Mouse (Mus musculus) MEL (cell line): Measurements from ENCODE around the gene Ktn1. TPM values are rescaled to one million over a fixed set of nuclear protein-coding genes. Genes with fewer than 3 reads are reported as not detected.

ENCODE experiments used
- DNase-seq: peaks from one replicate; pipeline ENCODE4 v3.0.0; 2011; ENCODE audit warnings: low read depth, low spot score
- H3K27ac ChIP-seq: 2 replicates; pipeline ENCODE4 v1.5.1; 2012; ENCODE audit warnings: low read depth, mild to moderate bottlenecking, control low read depth, low read length, moderate library complexity; ENCODE audit not compliant: control insufficient read depth
- H3K27me3 ChIP-seq, 2 experiments: fragments of 150-350 bp in 1 of 2; sonication (generic) in 1 of 2; 2 replicates each; pipeline ENCODE4 v1.6.1; 2012; ENCODE audit warnings: low read length in 2 of 2, mild to moderate bottlenecking in 2 of 2, improper control_type of control experiment in 1 of 2, moderate library complexity in 1 of 2; ENCODE audit not compliant: insufficient read depth in 2 of 2, control insufficient read depth in 1 of 2
- H3K36me3 ChIP-seq, 2 experiments: 2 replicates each; pipeline ENCODE4 v1.6.1; 2012 to 2014; ENCODE audit warnings: low read length in 2 of 2, improper control_type of control experiment in 1 of 2, inconsistent platforms in 1 of 2, mild to moderate bottlenecking in 1 of 2; ENCODE audit not compliant: insufficient read depth in 2 of 2, control insufficient read depth in 1 of 2
- H3K4me1 ChIP-seq, 2 experiments: fragments of 150-350 bp in 1 of 2; sonication (generic) in 1 of 2; 2 replicates each; pipeline ENCODE4 v1.6.1; 2012; ENCODE audit warnings: low read length in 2 of 2, improper control_type of control experiment in 1 of 2, mild to moderate bottlenecking in 1 of 2; ENCODE audit not compliant: insufficient read depth in 2 of 2, control insufficient read depth in 1 of 2
- H3K4me3 ChIP-seq, 2 experiments: fragments of 150-350 bp in 1 of 2; sonication (generic) in 1 of 2; 2 replicates each; pipeline ENCODE4 v1.5.1; 2012; ENCODE audit warnings: low read depth in 2 of 2, low read length in 2 of 2, mild to moderate bottlenecking in 2 of 2, moderate library complexity in 2 of 2, control low read depth in 1 of 2, improper control_type of control experiment in 1 of 2; ENCODE audit not compliant: control insufficient read depth in 1 of 2, insufficient read depth in 1 of 2
- H3K79me2 ChIP-seq: 2 replicates; pipeline ENCODE4 v1.6.1; 2012; ENCODE audit warnings: mild to moderate bottlenecking, low read length, moderate library complexity; ENCODE audit not compliant: control insufficient read depth, poor library complexity, insufficient read depth
- H3K9ac ChIP-seq: 2 replicates; pipeline ENCODE4 v1.6.1; 2012; ENCODE audit warnings: low read depth, mild to moderate bottlenecking, control low read depth, low read length, moderate library complexity; ENCODE audit not compliant: control insufficient read depth, poor library complexity, severe bottlenecking
- H3K9me3 ChIP-seq: fragments of 150-350 bp; sonication (generic); replicated peaks from 2 replicates; pipeline ENCODE4 v1.6.1; 2012; ENCODE audit warnings: mild to moderate bottlenecking, low read length, improper control_type of control experiment, moderate library complexity; ENCODE audit not compliant: insufficient read depth
- BHLHE40 ChIP-seq: IDR thresholded peaks from 2 replicates; pipeline ENCODE4 v1.6.1; 2012; ENCODE audit warnings: low read depth, mild to moderate bottlenecking, inconsistent platforms, low read length, improper control_type of control experiment, borderline replicate concordance
- ELF1 ChIP-seq: IDR thresholded peaks from 2 replicates; pipeline ENCODE4 v1.6.1; 2014; ENCODE audit warnings: low read depth, mild to moderate bottlenecking, inconsistent platforms, low read length, improper control_type of control experiment, moderate library complexity
- ETS1 ChIP-seq: IDR thresholded peaks from 2 replicates; pipeline ENCODE4 v1.6.1; 2012; ENCODE audit warnings: low read depth, mild to moderate bottlenecking, inconsistent platforms, low read length, improper control_type of control experiment, moderate library complexity
- GABPA ChIP-seq: IDR thresholded peaks from 2 replicates; pipeline ENCODE4 v1.6.1; 2012; ENCODE audit warnings: low read depth, mild to moderate bottlenecking, inconsistent platforms, low read length, improper control_type of control experiment, moderate library complexity
- HCFC1 ChIP-seq: IDR thresholded peaks from 2 replicates; pipeline ENCODE4 v1.6.1; 2012; ENCODE audit warnings: low read depth, mild to moderate bottlenecking, inconsistent platforms, low read length, improper control_type of control experiment, moderate library complexity
- JUND ChIP-seq: IDR thresholded peaks from 2 replicates; pipeline ENCODE4 v1.6.1; 2011; ENCODE audit warnings: low read depth, mild to moderate bottlenecking, improper control_type of control experiment, low read length
- KAT2A ChIP-seq: conservative IDR thresholded peaks from 2 replicates; pipeline ENCODE4 v1.6.1; 2012; ENCODE audit warnings: low read depth, low read length, improper control_type of control experiment, inconsistent platforms
- MAFK ChIP-seq: IDR thresholded peaks from 2 replicates; pipeline ENCODE4 v1.6.1; 2011; ENCODE audit warnings: low read depth, mild to moderate bottlenecking, low read length, improper control_type of control experiment, borderline replicate concordance
- MAZ ChIP-seq: IDR thresholded peaks from 2 replicates; pipeline ENCODE4 v1.6.1; 2012; ENCODE audit warnings: low read depth, mild to moderate bottlenecking, inconsistent platforms, low read length, improper control_type of control experiment
- MEF2A ChIP-seq: IDR thresholded peaks from 2 replicates; pipeline ENCODE4 v1.6.1; 2014; ENCODE audit warnings: low read depth, mild to moderate bottlenecking, inconsistent platforms, low read length, improper control_type of control experiment; ENCODE audit not compliant: poor library complexity, insufficient replicate concordance, severe bottlenecking; ENCODE audit errors: extremely low read depth
- POLR2AphosphoS5 ChIP-seq: IDR thresholded peaks from 2 replicates; pipeline ENCODE4 v1.6.1; 2012; ENCODE audit warnings: low read depth, borderline replicate concordance, mild to moderate bottlenecking, inconsistent platforms, low read length, moderate library complexity, mixed read lengths
- SIN3A ChIP-seq: IDR thresholded peaks from 2 replicates; pipeline ENCODE4 v1.6.1; 2012; ENCODE audit warnings: low read length, improper control_type of control experiment, inconsistent platforms
- SMC3 ChIP-seq: IDR thresholded peaks from 2 replicates; pipeline ENCODE4 v1.6.1; 2011; ENCODE audit warnings: low read depth, low read length, improper control_type of control experiment
- TBP ChIP-seq: IDR thresholded peaks from 2 replicates; pipeline ENCODE4 v1.8.0; 2011; ENCODE audit warnings: low read depth, low read length, improper control_type of control experiment
- ZC3H11A ChIP-seq: IDR thresholded peaks from 2 replicates; pipeline ENCODE4 v1.6.1; 2012; ENCODE audit warnings: low read depth, mild to moderate bottlenecking, inconsistent platforms, low read length, improper control_type of control experiment
- ZNF384 ChIP-seq: IDR thresholded peaks from 2 replicates; pipeline ENCODE4 v1.6.1; 2012; ENCODE audit warnings: low read depth, mild to moderate bottlenecking, inconsistent platforms, low read length, improper control_type of control experiment
- polyA plus RNA-seq, 2 experiments: library from polyadenylated mRNA; stranded (reverse) in 1 of 2; unstranded in 1 of 2; fragments of >175 nt in 1 of 2; fragments of >200 nt in 1 of 2; gene quantifications; 2 replicates each; pipeline versions ENCODE4 v1.2.1 to v1.2.4; 2012; ENCODE audit warnings: low replicate concordance in 2 of 2, low read depth in 1 of 2; ENCODE audit not compliant: insufficient read length in 2 of 2, insufficient read depth in 1 of 2, missing spikeins in 1 of 2
- total RNA-seq: library from RNA; depleted of rRNA; stranded (reverse); fragments of 300-350 nt; gene quantifications from 2 replicates; pipeline ENCODE4 v1.2.3, GENCODE M21; 2012; rRNA removed

Ktn1 gene
- total and polyA plus RNA-seq, 3 experiments: 27.0 to 168 (median 40.3) TPM

DNA sequence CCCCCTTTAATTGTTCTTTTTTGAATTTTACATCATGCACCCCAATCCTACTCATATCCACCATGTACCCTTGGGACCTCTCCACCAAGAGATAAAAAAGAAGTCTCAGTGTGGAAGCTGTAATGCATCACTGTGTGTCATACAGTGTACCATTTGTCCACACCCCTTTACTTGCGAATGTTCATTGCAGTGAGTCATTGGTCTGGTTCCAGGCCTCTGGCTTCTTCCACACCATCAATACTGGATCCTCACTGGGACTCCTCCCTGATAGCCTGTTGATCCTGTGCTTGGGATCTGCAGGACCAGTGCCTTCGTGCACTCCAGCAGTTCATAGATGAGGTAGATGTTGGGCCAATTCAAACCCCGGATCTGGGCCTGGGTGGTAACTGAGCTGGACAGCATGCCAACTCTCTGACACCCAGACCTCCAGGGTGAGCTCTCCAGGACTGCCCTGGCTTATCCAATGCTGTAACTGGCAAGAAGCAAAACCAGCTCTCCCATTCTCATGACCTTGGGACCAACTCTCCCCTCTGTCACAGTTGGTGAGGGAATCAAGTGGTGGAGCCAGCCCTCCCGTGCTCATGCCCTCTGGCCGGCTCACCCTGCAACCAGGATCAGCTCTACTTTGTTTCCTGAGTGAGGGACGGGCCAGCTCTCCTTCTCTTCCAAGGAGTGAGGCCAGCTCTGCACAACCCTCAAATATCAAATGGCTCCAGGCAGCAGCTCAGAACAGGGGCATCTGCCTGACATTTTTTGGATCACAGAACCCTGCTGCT, 128.2 kb downstream of the Ktn1 start:
- no peak for DNase-seq
- Histone ChIP-seq H3K4me1 (no peaks in the 10 kb centered on the region), H3K79me2 (no peaks in the 10 kb centered on the region), H3K27me3 (0 out of 4 replicates have a peak, but pooled peaks cover 0 to 2% of the 10 kb centered on the region in 2 experiments), H3K27ac (no peak overlapping the region), H3K9me3 (no peaks in the 10 kb centered on the region), H3K9ac (no peak overlapping the region), H3K4me3 (no peak overlapping the region), H3K36me3 (no peaks in the 10 kb centered on the region)
- TF ChIP-seq JUND (no peak), ETS1 (no peak), MEF2A (no peak), SMC3 (no peak), MAFK (no peak), KAT2A (no peak), ZC3H11A (no peak), SIN3A (no peak), MAZ (no peak)

DNA sequence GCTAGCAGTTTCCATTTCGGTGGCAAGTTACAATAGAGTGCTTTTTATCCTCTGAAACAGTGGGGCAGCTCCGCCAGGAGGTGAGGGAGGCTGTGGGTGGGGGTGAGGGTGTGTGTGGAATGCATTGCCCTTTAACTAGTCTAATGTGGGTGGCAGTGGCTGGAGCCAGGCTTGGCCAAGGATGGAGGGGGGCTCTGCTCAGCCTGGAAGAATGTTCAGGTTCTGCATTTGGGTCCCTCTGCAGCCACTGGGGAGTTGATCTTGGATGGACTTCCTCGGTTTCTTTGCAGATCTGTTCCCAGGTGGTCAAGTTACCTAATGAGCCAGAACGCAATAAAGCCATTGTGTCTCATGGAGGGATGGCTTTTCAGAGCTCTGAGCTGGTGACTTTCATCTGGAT, 137.9 kb downstream of the Ktn1 start:
- H3K27me3 ChIP-seq: no peaks in the 10 kb centered on the region
- no peak overlapping the region for H3K27ac ChIP-seq
- no peaks in the 10 kb centered on the region for H3K4me1 ChIP-seq
- H3K9ac ChIP-seq: no peak overlapping the region
- H3K4me3 ChIP-seq: no peak overlapping the region
- DNase-seq: no peak
- H3K36me3 ChIP-seq: no peaks in the 10 kb centered on the region
- H3K9me3 ChIP-seq: no peaks in the 10 kb centered on the region
- H3K79me2 ChIP-seq: no peaks in the 10 kb centered on the region
- TF ChIP-seq TBP: no peak
- TF ChIP-seq POLR2AphosphoS5: no peak
- no peak for TF ChIP-seq ZNF384
- TF ChIP-seq HCFC1: no peak
- no peak for TF ChIP-seq GABPA
- TF ChIP-seq ELF1: no peak
- no peak for TF ChIP-seq KAT2A
- TF ChIP-seq BHLHE40: no peak
- TF ChIP-seq MEF2A: no peak

Other genes starting within 250 kb of the Ktn1 start
- 45.0 and 52.0 TPM in 2 replicates for gene Dlgap5, start 230.0 kb upstream of the Ktn1 start, total RNA-seq
- gene Dlgap5, start 230.0 kb upstream of the Ktn1 start, polyA plus RNA-seq: 10 to 100 TPM; 62.4 to 71.2 TPM
- gene Fbxo34, start 198.0 kb upstream of the Ktn1 start, total RNA-seq: 14.8 and 17.2 TPM in 2 replicates
- gene Fbxo34, start 198.0 kb upstream of the Ktn1 start, polyA plus RNA-seq: 10 to 100 TPM in 1 of 2 experiments, not detected in 1; 29.5 TPM
- gene Atg14, start 77.8 kb upstream of the Ktn1 start, total RNA-seq: 2.5 and 3.1 TPM in 2 replicates
- gene Atg14, start 77.8 kb upstream of the Ktn1 start, polyA plus RNA-seq: 1 to 10 TPM in 1 of 2 experiments, not detected in 1; 5.7 TPM